Mouse (Mus musculus) liver, postnatal 0 days (tissue): ENCODE results near the gene Plekhd1. TPM values are rescaled to one million over a fixed set of nuclear protein-coding genes. Genes with fewer than 3 reads are reported as not detected.

Source experiments
- ATAC-seq: fragments of 200-750 bp; cut with Nextera tagmentation; 2 replicates; pipeline ENCODE4 v1.8.0; 2017; ENCODE audit warnings: mild to moderate bottlenecking, moderate library complexity
- DNase-seq: peaks from one replicate; pipeline ENCODE4 v3.0.0-alpha.2; 2016
- H3K27ac ChIP-seq: fragments of 300-500 bp; sonication (generic); 2 replicates; pipeline ENCODE4 v1.5.1; 2014; ENCODE audit warnings: antibody characterized with exemption, moderate library complexity, mild to moderate bottlenecking, low read depth
- H3K27me3 ChIP-seq: fragments of 300-500 bp; sonication (generic); 2 replicates; pipeline ENCODE4 v1.6.1; 2014; ENCODE audit warnings: low read length, control low read depth, mixed read lengths; ENCODE audit not compliant: insufficient read depth
- H3K36me3 ChIP-seq: fragments of 300-500 bp; sonication (generic); replicated peaks from 2 replicates; pipeline ENCODE4 v1.6.1; 2014; ENCODE audit warnings: mild to moderate bottlenecking, control low read depth, low read length, moderate library complexity, mixed read lengths; ENCODE audit not compliant: insufficient read depth
- H3K4me1 ChIP-seq: fragments of 300-500 bp; sonication (generic); 2 replicates; pipeline ENCODE4 v1.6.1; 2014; ENCODE audit warnings: antibody characterized with exemption, mild to moderate bottlenecking, control low read depth; ENCODE audit not compliant: insufficient read depth
- H3K4me2 ChIP-seq: fragments of 300-500 bp; sonication (generic); 2 replicates; pipeline ENCODE4 v1.6.1; 2014; ENCODE audit warnings: low read depth, mild to moderate bottlenecking, low read length, moderate library complexity, mixed read lengths
- H3K4me3 ChIP-seq: fragments of 300-500 bp; sonication (generic); 2 replicates; pipeline ENCODE4 v1.5.1; 2014; ENCODE audit warnings: low read depth, low read length
- H3K9ac ChIP-seq: fragments of 300-500 bp; sonication (generic); replicated peaks from 2 replicates; pipeline ENCODE4 v1.6.1; 2014; ENCODE audit warnings: mild to moderate bottlenecking, moderate library complexity
- H3K9me3 ChIP-seq: fragments of 300-500 bp; sonication (generic); 2 replicates; pipeline ENCODE4 v1.6.1; 2016; ENCODE audit warnings: mild to moderate bottlenecking, control low read depth, low read length, mixed read lengths
- CTCF ChIP-seq: sonication (generic); IDR thresholded peaks from 2 replicates; pipeline ENCODE4 v1.5.1; 2016; ENCODE audit warnings: antibody characterized with exemption, low read depth
- EP300 ChIP-seq: IDR thresholded peaks from 2 replicates; pipeline ENCODE4 v1.6.1; 2016; ENCODE audit warnings: antibody characterized with exemption, low read depth, mild to moderate bottlenecking
- WGBS: fragments of 180-500 bp; shearing (Covaris S2); extraction: QIAGEN DNeasy Blood & Tissue Kit; methylation state at CpG from one replicate; pipeline ENCODE4 v1.1.7; 2014; ENCODE audit not compliant: insufficient replicate concordance; 5-methylcytosine and 5-hydroxymethylcytosine counted together
- polyA plus RNA-seq: library from polyadenylated mRNA; unstranded; fragments of >200 nt; fragmentation: Nextera tagmentation; extraction: Ambion mirVana; gene quantifications from 2 replicates; pipeline ENCODE4 v1.2.1, GENCODE M21; 2015

The Plekhd1 gene
- polyA plus RNA-seq, 1 experiment from 2014 or later: 0.13 TPM

- ATAC-seq: peak; percentile 40; the same call in 1 of the 2 replicates
- Histone ChIP-seq H3K4me1 (peaks cover 19% of the 10 kb centered on the region), H3K36me3 (no peaks in the 10 kb centered on the region), H3K27me3 (peaks cover 73% of the 10 kb centered on the region), H3K4me3 (peak overlapping the region; percentile 43), H3K9ac (no peak overlapping the region), H3K4me2 (peak overlapping the region; percentile 70), H3K9me3 (no peaks in the 10 kb centered on the region), H3K27ac (no peak overlapping the region)
- TF ChIP-seq EP300 (no peak), CTCF (no peak)
- WGBS: 1% methylated on average over 104 of the region's 122 CpGs
- peak; percentile 43 for DNase-seq
These were observed 65.6 kb downstream of the Plekhd1 start for GRCm38 (mm10) chr12:80757751-80758558.

GRCm38 (mm10) chr12:80758559-80759386 lies 66.4 kb downstream of the Plekhd1 start:
- no peak for TF ChIP-seq EP300
- TF ChIP-seq CTCF: no peak
- Histone ChIP-seq H3K4me1 (peaks cover 20% of the 10 kb centered on the region), H3K9ac (no peak overlapping the region), H3K9me3 (no peaks in the 10 kb centered on the region), H3K4me3 (peak overlapping the region; percentile 43), H3K27ac (no peak overlapping the region), H3K27me3 (peaks cover 73% of the 10 kb centered on the region), H3K4me2 (peak overlapping the region; percentile 70), H3K36me3 (no peaks in the 10 kb centered on the region)
- ATAC-seq (no peak), DNase-seq (peak; percentile 31)
- WGBS: 2% methylated on average over 90 of the region's 92 CpGs

GRCm38 (mm10) chr12:80759387-80759712 lies 67.0 kb downstream of the Plekhd1 start:
- DNase-seq: no peak
- H3K4me2 ChIP-seq: 0 out of 2 replicates have a peak overlapping the region, but pooled peaks have one; percentile 70
- no peak overlapping the region for H3K9ac ChIP-seq
- 5% methylated on average over 13 of the region's 13 CpGs for WGBS
- peaks cover 73% of the 10 kb centered on the region for H3K27me3 ChIP-seq
- no peaks in the 10 kb centered on the region for H3K9me3 ChIP-seq
- no peak for ATAC-seq
- peaks cover 20% of the 10 kb centered on the region for H3K4me1 ChIP-seq
- TF ChIP-seq CTCF (no peak), EP300 (no peak)
- no peak overlapping the region for H3K27ac ChIP-seq
- no peaks in the 10 kb centered on the region for H3K36me3 ChIP-seq
- H3K4me3 ChIP-seq: 0 out of 2 replicates have a peak overlapping the region, but pooled peaks have one; percentile 43

- TF ChIP-seq EP300 (no peak), CTCF (no peak)
- Histone ChIP-seq H3K4me1 (peaks cover 20% of the 10 kb centered on the region), H3K4me2 (no peak overlapping the region), H3K9me3 (no peaks in the 10 kb centered on the region), H3K36me3 (no peaks in the 10 kb centered on the region), H3K4me3 (no peak overlapping the region), H3K9ac (no peak overlapping the region), H3K27me3 (peaks cover 68% of the 10 kb centered on the region), H3K27ac (no peak overlapping the region)
- WGBS: 2% methylated on average over 22 of the region's 22 CpGs
- ATAC-seq: no peak
- no peak for DNase-seq
These were observed 67.5 kb downstream of the Plekhd1 start for GRCm38 (mm10) chr12:80759713-80760395.

GRCm38 (mm10) chr12:80760396-80760801 lies 68.0 kb downstream of the Plekhd1 start, which contains the start of gene Ccdc177:
Gene Ccdc177 (minus strand): TSS chr12:80760687.
- Histone ChIP-seq H3K4me1 (peaks cover 20% of the 10 kb centered on the region), H3K27me3 (peaks cover 62% of the 10 kb centered on the region), H3K36me3 (no peaks in the 10 kb centered on the region), H3K27ac (no peak within 1 kb of the TSS), H3K4me3 (no peak within 1 kb of the TSS), H3K9ac (no peak within 1 kb of the TSS), H3K9me3 (no peaks in the 10 kb centered on the region), H3K4me2 (no peak within 1 kb of the TSS)
- ATAC-seq: 0 out of 2 replicates have a peak, but pooled peaks have one; percentile 35
- DNase-seq: peak; percentile 81
- TF ChIP-seq EP300: no peak
- peak; percentile 92 for TF ChIP-seq CTCF
- WGBS: 2% methylated on average over 24 of the region's 24 CpGs

GRCm38 (mm10) chr12:80762982-80763381 lies 70.6 kb downstream of the Plekhd1 start:
- 55% methylated on average over 5 of the region's 5 CpGs for WGBS
- peak; percentile 68 for ATAC-seq
- peaks cover 37% of the 10 kb centered on the region for H3K27me3 ChIP-seq
- H3K27ac ChIP-seq: no peak overlapping the region
- no peaks in the 10 kb centered on the region for H3K9me3 ChIP-seq
- peak; percentile 30 for DNase-seq
- H3K4me3 ChIP-seq: no peak overlapping the region
- TF ChIP-seq CTCF (no peak), EP300 (no peak)
- H3K4me2 ChIP-seq: no peak overlapping the region
- H3K4me1 ChIP-seq: peaks cover 17% of the 10 kb centered on the region
- H3K36me3 ChIP-seq: no peaks in the 10 kb centered on the region
- no peak overlapping the region for H3K9ac ChIP-seq
